Mouse (Mus musculus): ENCODE results near the gene Ptch2.

Gene Ptch2

DNA sequence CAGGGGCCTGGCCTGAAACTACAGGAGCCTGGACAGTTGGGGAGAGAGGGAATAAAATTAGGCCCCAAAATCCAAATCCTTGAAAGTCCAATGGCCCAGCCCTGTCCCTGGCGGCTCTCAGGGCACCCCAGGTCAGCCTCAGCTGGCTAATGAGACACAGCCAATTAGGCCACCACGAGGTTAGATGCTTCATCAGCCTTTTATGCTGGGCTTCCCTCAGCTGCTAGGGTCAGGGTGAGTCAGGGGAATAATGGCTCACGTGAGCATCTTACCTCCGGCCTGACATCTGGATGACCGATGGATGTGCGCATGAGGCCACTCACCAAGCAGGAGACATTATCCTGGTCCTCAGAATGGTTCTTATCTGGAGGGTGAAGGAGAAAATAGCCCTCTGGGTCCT is 34.9 kb downstream of the Ptch2 start:
- no peak for DNase-seq

DNA sequence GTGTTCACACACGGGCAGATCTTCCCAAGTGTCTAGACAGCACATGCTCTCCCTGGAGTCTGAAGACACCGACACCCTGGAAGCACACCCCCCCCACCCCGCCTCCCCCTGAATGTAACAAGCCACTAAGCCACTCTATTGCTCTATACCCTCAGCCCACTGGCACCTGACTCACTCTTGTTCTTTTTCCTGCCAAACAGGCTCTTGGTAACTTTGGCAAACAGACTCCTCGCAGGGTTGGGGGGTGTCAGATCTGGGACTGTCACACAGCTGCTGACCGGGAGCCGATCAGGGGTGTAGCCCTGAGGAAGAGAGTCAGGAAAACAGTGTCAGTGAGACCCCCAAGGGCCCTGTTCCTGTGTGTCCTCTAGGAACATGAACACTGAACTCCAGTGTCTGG is 35.3 kb downstream of the Ptch2 start:
- no peak for DNase-seq

DNA sequence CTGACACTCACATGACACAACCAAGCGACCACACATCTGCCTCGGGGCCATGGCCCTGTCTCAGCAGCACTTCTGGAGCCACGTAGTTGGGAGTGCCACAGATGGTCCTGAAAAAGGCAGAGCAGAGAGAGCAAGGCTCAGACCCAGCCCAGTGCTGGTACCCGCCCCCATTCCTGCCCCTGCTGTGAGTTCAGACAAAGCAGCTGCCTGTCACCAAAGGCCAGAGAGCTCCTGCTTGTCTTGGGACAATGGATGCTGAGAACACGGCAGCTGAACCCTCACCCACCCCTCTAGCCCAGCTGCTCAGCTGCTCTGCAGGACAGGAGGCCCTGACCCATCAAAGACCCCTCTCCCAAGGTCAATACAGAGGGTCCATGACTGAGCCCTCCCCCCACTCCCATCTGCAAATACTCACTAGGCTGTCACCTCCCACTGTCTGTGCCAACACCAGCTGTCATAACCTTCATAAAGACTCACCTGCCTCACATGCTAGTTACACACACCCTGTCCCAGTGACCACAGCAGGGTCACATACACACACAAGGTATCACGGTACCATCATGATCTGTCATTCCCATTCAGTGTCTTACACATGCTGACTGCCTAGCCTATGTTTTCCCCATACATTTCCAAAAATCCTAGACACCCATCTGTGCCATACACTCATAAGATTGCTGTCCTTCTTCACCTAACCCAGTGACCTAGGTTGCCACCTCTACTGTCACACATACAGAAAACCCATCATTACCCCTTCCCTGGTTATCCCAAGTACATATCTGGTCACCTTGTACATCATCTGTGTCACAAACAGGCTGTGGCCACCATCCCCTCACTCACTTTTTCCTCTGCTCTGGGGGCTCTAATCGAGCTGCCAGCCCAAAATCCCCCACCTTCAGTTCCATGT is 36.3 kb downstream of the Ptch2 start:
- DNase-seq, result no peak

GRCm38 (mm10) chr4:117132794-117133143 is 36.9 kb downstream of the Ptch2 start:
- DNase-seq, result no peak

DNA sequence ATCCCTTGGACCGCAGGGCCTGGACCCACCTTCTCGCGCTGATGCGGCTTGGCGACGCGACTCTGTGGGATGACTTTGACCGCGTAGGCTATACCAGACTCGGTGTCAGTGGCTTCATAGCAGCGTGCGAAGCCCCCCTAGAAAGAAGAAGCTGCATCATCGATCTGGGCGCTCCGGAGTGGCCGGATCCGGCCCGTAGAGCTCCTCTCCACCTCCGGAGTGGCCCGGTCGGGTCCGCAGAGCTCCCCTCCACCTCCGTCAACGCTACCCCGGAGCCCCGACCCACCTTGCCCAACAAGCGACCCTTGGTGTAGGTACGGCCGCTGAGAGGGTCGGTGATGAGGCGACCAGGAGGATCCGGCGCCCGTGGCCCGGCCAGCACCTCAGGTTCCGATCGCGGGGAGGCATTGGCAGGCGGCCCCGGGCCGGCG is 37.5 kb downstream of the Ptch2 start:
- no peak for DNase-seq

- DNase-seq, result peak; percentile 97 to 98
Observed at GRCm38 (mm10) chr4:117133817-117134600, 38.1 kb downstream of the Ptch2 start, which contains the start of gene Plk3. Gene Plk3 (minus strand): TSS chr4:117133963.

DNA sequence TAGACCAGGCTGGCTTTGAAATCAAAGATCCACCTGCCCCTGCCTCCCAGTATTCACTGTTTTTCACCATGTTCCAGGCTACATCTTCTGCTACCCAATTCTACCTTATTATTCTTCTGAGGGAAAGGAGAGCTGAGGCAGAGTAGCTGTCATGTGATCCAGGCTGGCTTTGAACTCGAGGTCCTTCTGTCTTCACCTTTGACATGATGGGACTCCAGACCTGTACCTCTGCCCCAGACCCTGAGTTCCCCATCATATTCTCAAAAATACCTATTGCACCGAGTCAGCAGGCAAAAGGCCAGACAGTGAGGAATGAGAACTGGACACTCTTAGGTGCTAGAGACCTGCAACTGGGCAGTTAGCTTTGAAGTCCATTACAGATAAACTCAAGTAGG is 38.7 kb downstream of the Ptch2 start:
- no peak for DNase-seq

- DNase-seq, result no peak
Observed at GRCm38 (mm10) chr4:117136034-117136433, 40.2 kb downstream of the Ptch2 start.

- DNase-seq, result no peak
Observed at GRCm38 (mm10) chr4:117138295-117139216, 42.7 kb downstream of the Ptch2 start.

DNA sequence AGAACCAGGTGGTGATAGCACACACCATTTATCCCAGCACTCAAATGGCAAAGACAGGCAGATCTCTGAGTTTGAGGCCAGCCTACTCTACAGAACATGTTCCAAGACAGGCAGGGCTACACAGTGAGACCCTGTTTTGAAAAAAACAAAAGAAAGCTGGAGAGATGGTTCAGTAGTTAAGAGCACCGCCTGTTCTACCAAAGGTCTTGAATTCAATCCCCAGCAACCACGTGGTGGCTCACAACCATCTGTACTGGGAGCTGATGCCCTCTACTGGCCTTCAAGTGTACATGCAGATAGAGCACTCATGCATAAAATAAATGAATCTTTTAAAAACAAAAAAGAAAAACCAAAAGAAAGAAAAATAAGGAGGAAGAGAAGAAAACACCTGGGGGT is 43.3 kb downstream of the Ptch2 start:
- peak; percentile 34 to 44 for DNase-seq

DNA sequence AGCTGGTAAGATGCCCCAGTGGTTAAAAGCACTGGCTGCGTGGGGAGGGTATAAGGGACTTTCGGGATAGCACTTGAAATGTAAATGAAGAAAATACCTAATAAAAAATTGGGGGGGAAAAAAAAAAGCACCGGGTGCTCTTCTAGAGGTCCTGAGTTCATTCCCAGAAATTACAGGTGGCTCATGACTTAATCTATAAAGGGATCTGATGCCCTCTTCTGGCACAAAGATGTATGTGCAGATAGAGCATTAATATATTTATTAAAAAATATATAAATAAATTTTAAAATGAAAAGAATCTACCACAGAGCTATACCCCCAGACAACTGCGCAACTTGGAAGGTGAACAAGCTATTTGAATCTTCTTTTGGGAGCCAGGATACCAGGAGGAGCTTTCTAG is 44.7 kb downstream of the Ptch2 start:
- no peak for DNase-seq

DNA sequence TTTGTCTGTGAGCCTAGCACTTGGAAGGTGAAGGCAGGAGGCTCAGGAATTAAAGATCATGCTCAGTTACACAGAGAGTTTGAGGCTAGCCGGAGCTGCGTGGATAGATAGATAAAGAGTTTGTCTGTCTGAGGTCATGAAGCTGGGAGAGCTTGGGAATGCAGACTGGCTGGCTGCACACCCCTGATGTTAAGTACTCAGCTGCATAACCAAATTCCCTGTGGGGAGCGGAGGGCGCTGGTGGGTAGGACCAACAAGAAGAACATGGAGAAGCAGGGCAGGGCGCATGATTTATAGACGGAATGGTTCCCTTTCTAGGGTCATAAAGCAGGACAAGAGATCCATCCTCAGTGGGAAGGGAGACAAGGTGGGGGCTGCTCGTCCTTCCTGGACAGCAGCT is 47.1 kb downstream of the Ptch2 start:
- no peak for DNase-seq

DNA sequence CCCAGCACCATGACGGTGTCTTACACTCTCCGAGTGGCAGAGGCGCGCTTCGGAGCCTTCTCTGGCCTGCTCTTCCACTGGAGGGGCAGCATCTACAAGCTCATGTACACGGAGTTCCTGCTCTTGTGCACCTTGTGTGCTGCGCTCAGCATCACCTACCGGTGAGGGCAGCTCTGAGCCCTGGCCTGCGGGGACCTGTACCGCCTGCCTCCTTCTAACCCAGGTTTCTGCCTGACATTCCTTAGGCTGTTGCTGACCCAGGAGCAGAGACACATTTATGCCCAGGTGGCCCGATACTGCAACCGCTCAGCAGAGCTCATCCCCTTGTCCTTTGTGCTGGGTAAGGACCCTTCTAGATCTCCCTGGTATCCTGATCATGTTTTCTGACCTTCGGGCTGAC is 49.4 kb downstream of the Ptch2 start:
- no peak for DNase-seq

DNA sequence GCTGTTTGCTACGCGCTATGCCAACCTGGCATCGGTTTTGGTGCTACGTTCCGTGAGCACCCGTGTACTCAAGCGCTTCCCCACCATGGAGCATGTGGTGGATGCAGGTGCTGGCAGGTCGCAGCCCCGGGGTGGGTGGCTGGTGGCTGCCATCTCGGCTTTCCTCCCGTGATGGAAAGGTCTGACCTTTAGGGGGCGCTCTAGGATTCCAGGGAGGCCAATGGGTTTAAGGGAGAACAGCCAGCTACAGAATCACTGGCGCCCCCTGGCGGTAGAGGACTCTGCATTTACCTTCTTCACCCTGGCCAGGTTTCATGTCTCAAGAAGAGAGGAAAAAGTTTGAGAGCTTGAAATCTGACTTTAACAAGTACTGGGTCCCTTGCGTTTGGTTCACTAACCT is 50.3 kb downstream of the Ptch2 start:
- peak; percentile 84 to 86 for DNase-seq

GRCm38 (mm10) chr4:117148047-117148713 is 52.3 kb downstream of the Ptch2 start:
- DNase-seq, result no peak

DNA sequence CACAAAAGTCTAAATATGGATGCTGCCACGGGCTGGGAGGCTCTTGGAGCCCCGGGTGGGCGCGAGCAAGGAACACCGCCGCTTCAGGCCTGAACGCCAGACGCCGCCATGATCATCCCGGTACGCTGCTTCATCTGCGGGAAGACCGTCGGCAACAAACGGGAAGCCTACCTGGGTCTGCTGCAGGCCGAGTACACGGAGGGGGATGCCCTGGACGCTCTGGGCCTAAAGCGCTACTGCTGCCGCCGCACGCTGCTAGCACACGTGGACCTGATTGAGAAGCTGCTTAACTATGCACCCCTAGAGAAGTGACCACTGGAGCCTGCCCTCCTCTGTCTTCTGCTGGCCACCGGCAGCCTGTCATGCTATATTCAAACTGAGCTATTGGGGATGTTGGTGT is 52.9 kb downstream of the Ptch2 start:
- no peak for DNase-seq

GRCm38 (mm10) chr4:117149291-117150211 is 53.7 kb downstream of the Ptch2 start:
- no peak for DNase-seq

- DNase-seq, result no peak
Observed at GRCm38 (mm10) chr4:117150212-117150733, 54.4 kb downstream of the Ptch2 start.

- DNase-seq, result no peak
Observed at GRCm38 (mm10) chr4:117151416-117151815, 55.5 kb downstream of the Ptch2 start.

GRCm38 (mm10) chr4:117152714-117153113 is 56.8 kb downstream of the Ptch2 start:
- no peak for DNase-seq
